Mouse (Mus musculus): ENCODE results near the gene Cfap73. TPM values are rescaled to one million over a fixed set of nuclear protein-coding genes. Genes with fewer than 3 reads are reported as not detected.
A peak's percentile ranks its signal among the peaks of the same experiment; 100 is the strongest.

Cfap73 gene
- total and polyA plus RNA-seq, 2 experiments = not detected

DNA sequence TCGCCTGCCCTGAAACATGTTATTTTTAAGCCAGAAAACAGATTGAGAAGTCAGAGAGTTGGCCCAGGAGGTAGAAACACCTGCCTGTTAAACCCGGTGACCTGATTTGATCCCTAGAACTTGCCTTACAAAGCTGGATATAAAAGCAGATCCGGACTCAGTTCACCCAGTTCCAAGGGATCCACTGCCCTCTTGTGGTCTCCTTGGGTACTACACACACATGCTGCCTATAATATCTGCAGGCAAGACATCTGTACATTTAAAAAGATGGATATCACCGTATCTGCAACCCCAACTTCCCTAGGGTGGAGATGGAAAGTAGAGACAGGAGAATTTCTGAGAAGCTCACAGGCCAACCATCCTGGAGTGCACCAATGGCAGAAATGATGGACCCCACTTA, 18.1 kb downstream of the Cfap73 start:
- WGBS = 97% methylated on average over 4 of the region's 4 CpGs
- H3K27ac ChIP-seq (replicated peaks; ENCODE audit: insufficient read depth, low read depth, low read length) = no peak overlapping the region
- no peaks in the 10 kb centered on the region for H3K27me3 ChIP-seq (ENCODE audit: control insufficient read depth, insufficient read depth, low read length)
- no peak overlapping the region for H3K9ac ChIP-seq (ENCODE audit: low read depth, low read length)
- TF ChIP-seq POLR2A (IDR thresholded peaks at IDR 0.05; ENCODE audit: extremely low read depth, insufficient read depth, low read length) (no peak), CTCF (IDR thresholded peaks at IDR 0.05; ENCODE audit: low read depth, low read length) (peak; percentile 35; the same call in 1 of the 2 replicates)
- H3K79me2 ChIP-seq (ENCODE audit: control insufficient read depth, insufficient read depth, low read length) = peaks cover 16% of the 10 kb centered on the region; the same call in 1 of the 2 replicates
- H3K4me3 ChIP-seq (ENCODE audit: insufficient read depth, low read depth, low read length) = no peak overlapping the region
- peaks cover 9% of the 10 kb centered on the region for H3K4me1 ChIP-seq (ENCODE audit: control insufficient read depth, insufficient read depth, low read length)
- DNase-seq (ENCODE audit: extremely low read depth, low read depth, low spot score) = no peak
- no peaks in the 10 kb centered on the region for H3K36me3 ChIP-seq (ENCODE audit: control insufficient read depth, insufficient read depth, low read length)

DNA sequence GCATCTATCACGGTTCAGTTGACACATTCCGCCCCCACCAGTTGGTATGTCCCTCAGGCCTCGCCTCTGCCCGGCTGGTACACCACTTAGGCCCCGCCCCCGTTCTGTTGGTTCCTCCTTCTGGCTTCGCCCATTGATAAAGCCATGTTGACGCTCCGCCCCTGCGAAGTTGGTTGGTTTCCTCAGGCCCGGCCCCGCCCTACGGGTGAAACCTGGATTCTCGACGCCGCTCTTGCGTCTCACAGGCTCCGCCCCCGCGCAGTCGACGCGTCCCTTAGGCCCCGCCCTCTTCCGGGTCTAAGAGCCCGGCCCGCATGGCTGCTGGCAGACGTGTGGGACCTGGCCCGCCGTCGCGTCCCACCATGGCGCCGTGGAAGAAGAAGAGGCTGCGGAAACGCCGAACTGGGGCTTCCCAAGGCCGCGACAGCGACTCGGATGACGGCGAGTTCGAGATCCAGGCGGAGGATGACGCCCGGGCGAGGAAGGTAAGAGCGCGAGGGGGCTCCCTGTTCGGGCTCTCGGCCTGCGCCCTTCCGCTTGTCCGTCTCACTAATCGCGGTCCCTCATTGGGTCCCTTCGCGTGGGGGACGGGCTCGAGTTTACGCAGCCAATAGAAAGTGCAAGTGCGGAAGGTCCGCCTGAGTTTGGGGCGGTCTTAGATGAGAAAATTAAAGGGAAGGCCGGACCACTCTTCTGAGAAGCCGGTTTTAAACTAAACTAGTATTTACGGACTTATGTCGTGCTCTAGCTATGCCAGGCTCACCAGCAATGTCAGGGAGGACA, 21.0 kb downstream of the Cfap73 start:
- TF ChIP-seq POLR2A (IDR thresholded peaks at IDR 0.05; ENCODE audit: extremely low read depth, insufficient read depth, low read length) = peak; percentile 87
- no peak for TF ChIP-seq CTCF (IDR thresholded peaks at IDR 0.05; ENCODE audit: low read depth, low read length)
- H3K4me3 ChIP-seq (ENCODE audit: insufficient read depth, low read depth, low read length) = peak overlapping the region; percentile 82

DNA sequence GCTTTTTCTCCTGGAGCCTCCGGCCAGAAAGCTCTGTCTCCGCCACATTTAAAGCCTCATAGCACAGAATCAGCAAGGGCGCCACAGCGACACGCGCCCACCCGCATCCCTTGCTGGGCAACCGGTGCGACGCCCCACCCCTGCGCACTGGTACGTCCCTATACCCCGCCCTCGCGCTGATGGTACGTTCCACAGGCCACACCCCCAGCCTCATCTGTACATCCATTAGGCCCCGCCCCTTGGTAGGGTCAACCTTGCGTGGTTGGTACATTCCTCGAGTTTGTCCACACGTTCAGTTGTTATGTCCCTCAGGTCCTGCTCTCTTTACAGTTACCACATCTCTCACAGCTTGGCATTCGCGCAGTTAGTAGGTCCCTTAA, 21.6 kb downstream of the Cfap73 start, which contains the start of the genes Rita1 and Ddx54:
Gene Rita1 (minus strand): TSS at position 148 of the 380 bp plus-strand sequence.
Gene Ddx54 (plus strand): TSS at position 298 of the 380 bp plus-strand sequence.
- no peak for DNase-seq (ENCODE audit: extremely low read depth, low read depth, low spot score)
- H3K79me2 ChIP-seq (ENCODE audit: control insufficient read depth, insufficient read depth, low read length) = peaks cover 16% of the 10 kb centered on the region; the same call in 1 of the 2 replicates
- H3K9ac ChIP-seq (ENCODE audit: low read depth, low read length) = peak within 1 kb of the TSS; percentile 81
- under 1% methylated on average over 22 of the region's 22 CpGs for WGBS
- H3K27me3 ChIP-seq (ENCODE audit: control insufficient read depth, insufficient read depth, low read length) = no peaks in the 10 kb centered on the region
- H3K36me3 ChIP-seq (ENCODE audit: control insufficient read depth, insufficient read depth, low read length) = no peaks in the 10 kb centered on the region
- H3K4me1 ChIP-seq (ENCODE audit: control insufficient read depth, insufficient read depth, low read length) = peaks cover 9% of the 10 kb centered on the region
- peak within 1 kb of the TSS; percentile 82 for H3K4me3 ChIP-seq (ENCODE audit: insufficient read depth, low read depth, low read length)
- TF ChIP-seq CTCF (IDR thresholded peaks at IDR 0.05; ENCODE audit: low read depth, low read length) = no peak
- no peak for TF ChIP-seq POLR2A (IDR thresholded peaks at IDR 0.05; ENCODE audit: extremely low read depth, insufficient read depth, low read length)
- peak within 1 kb of the TSS; percentile 83 for H3K27ac ChIP-seq (replicated peaks; ENCODE audit: insufficient read depth, low read depth, low read length)

More for the DNA sequence above, 21.0 kb downstream of the Cfap73 start:
- Histone ChIP-seq H3K9ac (ENCODE audit: low read depth, low read length) (peak overlapping the region; percentile 81), H3K36me3 (ENCODE audit: control insufficient read depth, insufficient read depth, low read length) (no peaks in the 10 kb centered on the region), H3K4me1 (ENCODE audit: control insufficient read depth, insufficient read depth, low read length) (peaks cover 9% of the 10 kb centered on the region), H3K27ac (replicated peaks; ENCODE audit: insufficient read depth, low read depth, low read length) (peak overlapping the region; percentile 83), H3K79me2 (ENCODE audit: control insufficient read depth, insufficient read depth, low read length) (peaks cover 16% of the 10 kb centered on the region; the same call in 1 of the 2 replicates), H3K27me3 (ENCODE audit: control insufficient read depth, insufficient read depth, low read length) (no peaks in the 10 kb centered on the region)
- WGBS = under 1% methylated on average over 69 of the region's 69 CpGs
- peak; percentile 95 for DNase-seq (ENCODE audit: extremely low read depth, low read depth, low spot score)

DNA sequence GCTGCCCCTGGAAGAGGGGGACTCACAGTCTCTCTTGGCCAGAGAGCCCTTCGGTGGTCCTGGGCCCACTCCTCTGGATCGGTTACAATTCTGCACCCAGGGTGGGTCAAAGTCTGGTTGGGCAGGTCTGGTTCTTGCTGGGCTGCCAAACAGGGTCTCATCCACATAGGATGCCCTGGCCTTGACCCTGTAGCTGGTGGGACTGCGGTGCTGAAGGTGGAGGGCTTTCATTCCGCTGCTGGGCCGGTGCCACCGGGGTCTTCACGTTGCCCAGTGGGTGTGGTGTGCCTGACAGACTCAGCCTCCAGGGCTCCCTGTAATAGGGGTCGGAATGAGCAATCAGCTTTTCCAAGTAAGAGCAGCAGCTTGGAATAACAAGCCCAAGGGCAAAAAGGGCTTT, 22.6 kb downstream of the Cfap73 start:
- 36% methylated on average over 8 of the region's 8 CpGs for WGBS
- no peak overlapping the region for H3K27ac ChIP-seq (replicated peaks; ENCODE audit: insufficient read depth, low read depth, low read length)
- TF ChIP-seq POLR2A (IDR thresholded peaks at IDR 0.05; ENCODE audit: extremely low read depth, insufficient read depth, low read length) = no peak
- TF ChIP-seq CTCF (IDR thresholded peaks at IDR 0.05; ENCODE audit: low read depth, low read length) = no peak

DNA sequence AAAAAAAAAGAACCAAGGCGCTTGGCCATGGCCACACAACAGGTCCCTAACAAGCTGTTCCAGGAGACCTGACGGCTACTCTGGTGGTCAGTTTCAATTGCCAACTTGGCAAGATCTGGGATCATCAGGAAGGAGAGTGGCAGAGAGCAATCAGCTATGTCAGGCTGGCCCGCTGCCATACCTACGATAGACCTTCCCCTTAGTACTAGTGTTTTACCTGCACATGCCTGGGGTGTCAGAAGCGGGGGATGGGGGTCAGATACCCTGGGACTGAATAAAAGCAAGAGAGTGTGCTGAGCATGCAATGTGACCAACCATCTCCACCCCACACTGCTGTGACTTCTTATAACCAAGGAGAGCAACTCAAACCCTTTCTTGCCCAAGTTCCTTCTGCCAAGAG, 23.1 kb downstream of the Cfap73 start:
- 84% methylated on average over 5 of the region's 5 CpGs for WGBS
- no peak overlapping the region for H3K27ac ChIP-seq (replicated peaks; ENCODE audit: insufficient read depth, low read depth, low read length)
- TF ChIP-seq POLR2A (IDR thresholded peaks at IDR 0.05; ENCODE audit: extremely low read depth, insufficient read depth, low read length) (no peak), CTCF (IDR thresholded peaks at IDR 0.05; ENCODE audit: low read depth, low read length) (no peak)
- H3K36me3 ChIP-seq (ENCODE audit: control insufficient read depth, insufficient read depth, low read length) = no peaks in the 10 kb centered on the region
- peaks cover 12% of the 10 kb centered on the region; the same call in 1 of the 2 replicates for H3K79me2 ChIP-seq (ENCODE audit: control insufficient read depth, insufficient read depth, low read length)
- H3K4me1 ChIP-seq (ENCODE audit: control insufficient read depth, insufficient read depth, low read length) = peaks cover 9% of the 10 kb centered on the region
- DNase-seq (ENCODE audit: extremely low read depth, low read depth, low spot score) = no peak
- H3K4me3 ChIP-seq (ENCODE audit: insufficient read depth, low read depth, low read length) = no peak overlapping the region
- H3K27me3 ChIP-seq (ENCODE audit: control insufficient read depth, insufficient read depth, low read length) = no peaks in the 10 kb centered on the region
- no peak overlapping the region for H3K9ac ChIP-seq (ENCODE audit: low read depth, low read length)

More for the DNA sequence above, 22.6 kb downstream of the Cfap73 start:
- no peak for DNase-seq (ENCODE audit: extremely low read depth, low read depth, low spot score)
- H3K27me3 ChIP-seq (ENCODE audit: control insufficient read depth, insufficient read depth, low read length) = no peaks in the 10 kb centered on the region
- H3K4me1 ChIP-seq (ENCODE audit: control insufficient read depth, insufficient read depth, low read length) = peaks cover 9% of the 10 kb centered on the region
- H3K79me2 ChIP-seq (ENCODE audit: control insufficient read depth, insufficient read depth, low read length) = peaks cover 16% of the 10 kb centered on the region; the same call in 1 of the 2 replicates
- H3K9ac ChIP-seq (ENCODE audit: low read depth, low read length) = peak overlapping the region; percentile 15; the same call in 1 of the 2 replicates
- H3K36me3 ChIP-seq (ENCODE audit: control insufficient read depth, insufficient read depth, low read length) = no peaks in the 10 kb centered on the region
- peak overlapping the region; percentile 5; the same call in 1 of the 2 replicates for H3K4me3 ChIP-seq (ENCODE audit: insufficient read depth, low read depth, low read length)
